Mouse (Mus musculus): ENCODE results near the gene Cacna1i. TPM values are rescaled to one million over a fixed set of nuclear protein-coding genes. Genes with fewer than 3 reads are reported as not detected.

The Cacna1i gene
- polyA plus RNA-seq, 1 experiment from 2014 or later, result not detected

GRCm38 (mm10) chr15:80358798-80359197, 71.8 kb downstream of the Cacna1i start:
- ATAC-seq (ENCODE audit: insufficient number of reproducible peaks, insufficient read depth, low FRiP score, low read depth), result no peak
- H3K9ac ChIP-seq (replicated peaks; ENCODE audit: low read depth, low read length), result no peak overlapping the region
- no peaks in the 10 kb centered on the region for H3K27me3 ChIP-seq (ENCODE audit: control insufficient read depth, insufficient read depth, low read length)
- no peak overlapping the region for H3K27ac ChIP-seq (ENCODE audit: low read length)
- no peaks in the 10 kb centered on the region for H3K4me1 ChIP-seq (ENCODE audit: control insufficient read depth, insufficient read depth, low read length)
- H3K36me3 ChIP-seq (ENCODE audit: control insufficient read depth, insufficient read depth, low read length), result no peaks in the 10 kb centered on the region
- no peak overlapping the region for H3K4me2 ChIP-seq (replicated peaks; ENCODE audit: low read depth, low read length)
- no peaks in the 10 kb centered on the region for H3K9me3 ChIP-seq (ENCODE audit: control insufficient read depth, low read depth, low read length)
- no peak overlapping the region for H3K4me3 ChIP-seq (ENCODE audit: low read depth, low read length)
- 88% methylated on average over 19 of the region's 19 CpGs for WGBS

- Histone ChIP-seq H3K27me3 (ENCODE audit: control insufficient read depth, insufficient read depth, low read length) (no peaks in the 10 kb centered on the region), H3K4me3 (ENCODE audit: low read depth, low read length) (no peak overlapping the region), H3K4me1 (ENCODE audit: control insufficient read depth, insufficient read depth, low read length) (peaks cover 2% of the 10 kb centered on the region; the same call in 1 of the 2 replicates), H3K27ac (ENCODE audit: low read length) (no peak overlapping the region), H3K9me3 (ENCODE audit: control insufficient read depth, low read depth, low read length) (no peaks in the 10 kb centered on the region), H3K9ac (replicated peaks; ENCODE audit: low read depth, low read length) (no peak overlapping the region), H3K36me3 (ENCODE audit: control insufficient read depth, insufficient read depth, low read length) (no peaks in the 10 kb centered on the region), H3K4me2 (replicated peaks; ENCODE audit: low read depth, low read length) (no peak overlapping the region)
- 89% methylated on average over 15 of the region's 15 CpGs for WGBS
- ATAC-seq (ENCODE audit: insufficient number of reproducible peaks, insufficient read depth, low FRiP score, low read depth), result no peak
Observed at GRCm38 (mm10) chr15:80361780-80362508, 74.9 kb downstream of the Cacna1i start.

GRCm38 (mm10) chr15:80362509-80363172, 75.6 kb downstream of the Cacna1i start:
- WGBS, result 76% methylated on average over 8 of the region's 8 CpGs

GRCm38 (mm10) chr15:80363821-80364715, 77.0 kb downstream of the Cacna1i start:
- no peak overlapping the region for H3K4me3 ChIP-seq (ENCODE audit: low read depth, low read length)
- H3K4me1 ChIP-seq (ENCODE audit: control insufficient read depth, insufficient read depth, low read length), result peaks cover 2% of the 10 kb centered on the region; the same call in 1 of the 2 replicates
- no peak overlapping the region for H3K27ac ChIP-seq (ENCODE audit: low read length)
- no peak overlapping the region for H3K4me2 ChIP-seq (replicated peaks; ENCODE audit: low read depth, low read length)
- no peak for ATAC-seq (ENCODE audit: insufficient number of reproducible peaks, insufficient read depth, low FRiP score, low read depth)
- 67% methylated on average over 13 of the region's 13 CpGs for WGBS
- no peaks in the 10 kb centered on the region for H3K36me3 ChIP-seq (ENCODE audit: control insufficient read depth, insufficient read depth, low read length)
- H3K9me3 ChIP-seq (ENCODE audit: control insufficient read depth, low read depth, low read length), result no peaks in the 10 kb centered on the region
- no peaks in the 10 kb centered on the region for H3K27me3 ChIP-seq (ENCODE audit: control insufficient read depth, insufficient read depth, low read length)
- H3K9ac ChIP-seq (replicated peaks; ENCODE audit: low read depth, low read length), result no peak overlapping the region

More at GRCm38 (mm10) chr15:80362509-80363172, 75.6 kb downstream of the Cacna1i start:
- no peak for ATAC-seq (ENCODE audit: insufficient number of reproducible peaks, insufficient read depth, low FRiP score, low read depth)
- H3K9ac ChIP-seq (replicated peaks; ENCODE audit: low read depth, low read length), result no peak overlapping the region
- H3K4me3 ChIP-seq (ENCODE audit: low read depth, low read length), result no peak overlapping the region
- peaks cover 2% of the 10 kb centered on the region; the same call in 1 of the 2 replicates for H3K4me1 ChIP-seq (ENCODE audit: control insufficient read depth, insufficient read depth, low read length)
- no peaks in the 10 kb centered on the region for H3K36me3 ChIP-seq (ENCODE audit: control insufficient read depth, insufficient read depth, low read length)
- no peak overlapping the region for H3K4me2 ChIP-seq (replicated peaks; ENCODE audit: low read depth, low read length)
- no peak overlapping the region for H3K27ac ChIP-seq (ENCODE audit: low read length)
- H3K27me3 ChIP-seq (ENCODE audit: control insufficient read depth, insufficient read depth, low read length), result no peaks in the 10 kb centered on the region
- H3K9me3 ChIP-seq (ENCODE audit: control insufficient read depth, low read depth, low read length), result no peaks in the 10 kb centered on the region

GRCm38 (mm10) chr15:80366899-80367298, 79.9 kb downstream of the Cacna1i start:
- no peak overlapping the region for H3K9ac ChIP-seq (replicated peaks; ENCODE audit: low read depth, low read length)
- peak; percentile 35; the same call in 1 of the 2 replicates for ATAC-seq (ENCODE audit: insufficient number of reproducible peaks, insufficient read depth, low FRiP score, low read depth)
- no peak overlapping the region for H3K4me3 ChIP-seq (ENCODE audit: low read depth, low read length)
- no peaks in the 10 kb centered on the region for H3K36me3 ChIP-seq (ENCODE audit: control insufficient read depth, insufficient read depth, low read length)
- H3K27ac ChIP-seq (ENCODE audit: low read length), result no peak overlapping the region
- 10% methylated on average over 16 of the region's 16 CpGs for WGBS
- H3K9me3 ChIP-seq (ENCODE audit: control insufficient read depth, low read depth, low read length), result no peaks in the 10 kb centered on the region
- H3K4me1 ChIP-seq (ENCODE audit: control insufficient read depth, insufficient read depth, low read length), result peaks cover 2% of the 10 kb centered on the region; the same call in 1 of the 2 replicates
- H3K4me2 ChIP-seq (replicated peaks; ENCODE audit: low read depth, low read length), result no peak overlapping the region
- H3K27me3 ChIP-seq (ENCODE audit: control insufficient read depth, insufficient read depth, low read length), result no peaks in the 10 kb centered on the region

- H3K4me1 ChIP-seq (ENCODE audit: control insufficient read depth, insufficient read depth, low read length), result no peaks in the 10 kb centered on the region
- no peak overlapping the region for H3K4me2 ChIP-seq (replicated peaks; ENCODE audit: low read depth, low read length)
- 64% methylated on average over 9 of the region's 9 CpGs for WGBS
- H3K27ac ChIP-seq (ENCODE audit: low read length), result no peak overlapping the region
- H3K36me3 ChIP-seq (ENCODE audit: control insufficient read depth, insufficient read depth, low read length), result no peaks in the 10 kb centered on the region
- H3K9me3 ChIP-seq (ENCODE audit: control insufficient read depth, low read depth, low read length), result no peaks in the 10 kb centered on the region
- no peak overlapping the region for H3K9ac ChIP-seq (replicated peaks; ENCODE audit: low read depth, low read length)
- ATAC-seq (ENCODE audit: insufficient number of reproducible peaks, insufficient read depth, low FRiP score, low read depth), result no peak
- H3K4me3 ChIP-seq (ENCODE audit: low read depth, low read length), result no peak overlapping the region
- no peaks in the 10 kb centered on the region for H3K27me3 ChIP-seq (ENCODE audit: control insufficient read depth, insufficient read depth, low read length)
Observed at GRCm38 (mm10) chr15:80373219-80373964, 86.4 kb downstream of the Cacna1i start.

GRCm38 (mm10) chr15:80374854-80375253, 87.8 kb downstream of the Cacna1i start:
- no peaks in the 10 kb centered on the region for H3K4me1 ChIP-seq (ENCODE audit: control insufficient read depth, insufficient read depth, low read length)
- 81% methylated on average over 4 of the region's 5 CpGs for WGBS
- H3K27me3 ChIP-seq (ENCODE audit: control insufficient read depth, insufficient read depth, low read length), result no peaks in the 10 kb centered on the region
- no peak for ATAC-seq (ENCODE audit: insufficient number of reproducible peaks, insufficient read depth, low FRiP score, low read depth)
- H3K27ac ChIP-seq (ENCODE audit: low read length), result no peak overlapping the region
- no peak overlapping the region for H3K9ac ChIP-seq (replicated peaks; ENCODE audit: low read depth, low read length)
- H3K4me3 ChIP-seq (ENCODE audit: low read depth, low read length), result no peak overlapping the region
- no peaks in the 10 kb centered on the region for H3K36me3 ChIP-seq (ENCODE audit: control insufficient read depth, insufficient read depth, low read length)
- H3K4me2 ChIP-seq (replicated peaks; ENCODE audit: low read depth, low read length), result no peak overlapping the region
- H3K9me3 ChIP-seq (ENCODE audit: control insufficient read depth, low read depth, low read length), result no peaks in the 10 kb centered on the region

- H3K9ac ChIP-seq (replicated peaks; ENCODE audit: low read depth, low read length), result no peak overlapping the region
- no peak overlapping the region for H3K27ac ChIP-seq (ENCODE audit: low read length)
- H3K36me3 ChIP-seq (ENCODE audit: control insufficient read depth, insufficient read depth, low read length), result no peaks in the 10 kb centered on the region
- no peak overlapping the region for H3K4me2 ChIP-seq (replicated peaks; ENCODE audit: low read depth, low read length)
- ATAC-seq (ENCODE audit: insufficient number of reproducible peaks, insufficient read depth, low FRiP score, low read depth), result no peak
- H3K4me3 ChIP-seq (ENCODE audit: low read depth, low read length), result no peak overlapping the region
- H3K9me3 ChIP-seq (ENCODE audit: control insufficient read depth, low read depth, low read length), result no peaks in the 10 kb centered on the region
- H3K27me3 ChIP-seq (ENCODE audit: control insufficient read depth, insufficient read depth, low read length), result no peaks in the 10 kb centered on the region
- no peaks in the 10 kb centered on the region for H3K4me1 ChIP-seq (ENCODE audit: control insufficient read depth, insufficient read depth, low read length)
- WGBS, result 82% methylated on average over 2 of the region's 2 CpGs
Observed at GRCm38 (mm10) chr15:80387185-80387584, 100.1 kb downstream of the Cacna1i start.

All from stomach, embryonic 14.5 days (tissue).